Mouse (Mus musculus) mature B cell (primary cell): Measurements from ENCODE around the gene Ptpro.

ENCODE experiments used
- in situ Hi-C: fragments of 300-500 bp; cut with MboI; formaldehyde crosslinking; loops from 2 replicates; pipeline ENCODE4 v1.14.3; 2019

The Ptpro gene

DNA sequence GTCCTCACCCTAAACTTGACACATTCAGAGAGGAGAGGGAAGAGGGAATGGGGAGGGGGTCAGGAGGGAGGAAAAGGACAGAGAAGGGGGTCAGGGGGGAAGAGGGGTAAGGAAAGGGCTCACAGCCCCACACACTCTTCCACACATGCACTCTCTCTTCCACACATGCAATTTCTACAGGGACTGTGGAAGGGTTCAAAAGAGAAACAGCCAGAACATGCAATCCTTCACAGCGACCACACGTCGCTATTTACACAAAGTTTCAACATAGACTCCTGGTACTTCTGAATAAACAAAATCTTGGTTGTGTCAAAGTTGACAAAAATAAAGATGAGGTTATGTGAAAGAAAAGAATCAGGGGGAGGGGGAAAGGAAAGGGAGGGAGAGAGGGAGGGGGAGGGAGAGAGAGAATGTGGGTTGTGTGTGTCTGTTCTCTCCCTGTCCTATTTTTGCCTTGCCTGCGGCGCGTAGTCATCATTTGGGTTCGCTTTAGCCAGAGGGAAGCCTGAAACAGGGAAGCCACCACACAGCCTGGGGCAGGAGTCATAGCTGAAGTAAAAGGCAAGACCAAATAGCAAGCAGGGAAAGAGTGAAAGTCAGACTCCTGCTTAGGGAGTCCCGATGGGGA is 245.2 kb downstream of the Ptpro start:
- in situ Hi-C loops: no loop called here

DNA sequence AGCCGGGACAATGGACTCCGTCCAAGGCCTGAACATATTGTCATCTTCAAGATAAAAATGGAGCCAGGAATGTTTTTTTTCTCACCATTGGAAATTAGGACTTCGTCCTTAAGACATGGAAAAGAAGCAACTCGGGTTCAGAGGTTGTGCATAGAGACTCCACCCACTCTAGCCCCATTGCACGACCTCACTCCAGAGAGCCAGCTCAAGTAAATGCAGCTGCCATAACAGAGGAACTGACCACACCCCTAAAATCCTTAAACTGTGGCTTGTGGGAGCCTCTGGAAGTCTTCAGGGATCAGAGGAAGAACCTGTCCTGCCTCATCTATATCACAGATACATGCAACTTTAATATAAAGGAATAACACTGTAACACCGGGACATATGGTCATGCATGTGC is 246.7 kb downstream of the Ptpro start:
- in situ Hi-C loops: no loop called here

GRCm38 (mm10) chr6:137503009-137503408 is 250.9 kb downstream of the Ptpro start:
- in situ Hi-C loops: no loop called here

- in situ Hi-C loops: no loop called here
These were observed 251.3 kb downstream of the Ptpro start for GRCm38 (mm10) chr6:137503462-137503861.

DNA sequence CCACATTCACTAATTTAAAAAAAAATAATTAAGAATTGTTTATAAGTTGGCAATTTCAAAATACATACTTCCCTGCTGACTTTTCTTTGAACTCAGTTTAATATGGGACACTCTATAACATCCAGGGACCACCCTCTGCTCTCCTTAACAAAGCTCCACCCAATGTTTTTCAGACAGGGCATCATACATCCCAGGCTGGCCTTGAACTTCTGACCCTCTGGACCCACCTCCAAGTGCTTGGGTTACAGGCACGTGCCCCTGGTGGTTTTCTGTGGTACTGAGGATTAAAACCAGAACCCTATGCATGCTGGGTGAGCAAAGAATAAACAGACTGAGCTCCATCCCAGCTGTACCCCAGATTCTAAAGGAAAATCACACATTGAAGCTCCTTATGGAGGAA is 251.9 kb downstream of the Ptpro start:
- in situ Hi-C loops: no loop called here

- in situ Hi-C loops: no loop called here
These were observed 253.6 kb downstream of the Ptpro start for GRCm38 (mm10) chr6:137505555-137506227.

- in situ Hi-C loops: no loop called here
These were observed 254.4 kb downstream of the Ptpro start for GRCm38 (mm10) chr6:137506563-137506962.

DNA sequence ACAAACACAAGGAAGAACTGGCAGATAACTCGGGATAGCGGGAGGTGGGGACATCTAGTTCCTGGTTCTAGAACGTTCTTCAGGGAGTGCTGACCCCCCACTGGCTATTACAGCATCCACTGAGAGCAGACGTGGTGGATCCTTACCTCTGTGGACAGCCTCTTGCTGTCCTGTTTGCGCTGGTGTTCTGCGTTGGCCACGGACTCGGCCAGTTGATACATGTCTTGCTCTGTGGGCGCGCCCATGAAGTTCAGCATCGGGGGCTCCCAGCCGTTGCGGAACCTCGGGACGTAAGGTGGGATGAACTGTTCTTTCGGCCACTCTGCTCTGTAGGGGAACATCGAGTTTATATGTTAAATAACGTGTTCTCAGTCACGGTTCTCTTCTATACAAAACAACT is 256.8 kb downstream of the Ptpro start:
- in situ Hi-C loops: no loop called here

DNA sequence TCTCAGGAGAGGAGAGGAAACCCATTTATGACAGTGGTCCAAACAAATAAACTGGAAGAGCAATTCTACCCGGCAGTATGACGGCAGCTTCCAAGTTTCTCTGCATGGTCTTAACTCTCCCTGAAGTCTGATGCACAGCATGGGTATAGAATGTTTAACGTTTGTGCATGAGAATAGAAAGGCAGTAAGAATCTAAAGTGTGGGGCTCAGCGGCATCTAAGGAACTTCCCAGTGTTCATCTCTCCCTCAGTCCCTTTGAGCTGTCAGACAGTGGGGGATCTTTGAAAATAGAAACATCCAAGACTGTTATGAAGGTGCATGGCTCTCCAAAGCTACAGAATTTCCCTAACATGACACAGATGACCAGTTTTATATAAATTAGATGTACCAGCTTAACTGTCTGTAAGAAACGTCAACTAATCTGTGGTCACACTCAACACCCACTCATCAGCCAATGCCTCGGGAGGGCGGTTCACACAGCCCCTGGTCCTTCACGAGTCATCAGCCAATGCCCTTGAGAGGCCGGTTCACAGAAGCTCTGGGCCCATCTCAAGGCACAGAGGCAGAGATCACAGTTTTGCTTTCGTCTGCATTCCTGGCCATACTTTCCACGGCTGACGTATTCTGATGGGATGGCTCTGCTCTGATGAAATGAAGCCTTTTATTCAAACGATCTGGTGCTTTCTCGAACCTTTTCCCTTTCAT is 257.4 kb downstream of the Ptpro start:
- in situ Hi-C loops: no loop called here

DNA sequence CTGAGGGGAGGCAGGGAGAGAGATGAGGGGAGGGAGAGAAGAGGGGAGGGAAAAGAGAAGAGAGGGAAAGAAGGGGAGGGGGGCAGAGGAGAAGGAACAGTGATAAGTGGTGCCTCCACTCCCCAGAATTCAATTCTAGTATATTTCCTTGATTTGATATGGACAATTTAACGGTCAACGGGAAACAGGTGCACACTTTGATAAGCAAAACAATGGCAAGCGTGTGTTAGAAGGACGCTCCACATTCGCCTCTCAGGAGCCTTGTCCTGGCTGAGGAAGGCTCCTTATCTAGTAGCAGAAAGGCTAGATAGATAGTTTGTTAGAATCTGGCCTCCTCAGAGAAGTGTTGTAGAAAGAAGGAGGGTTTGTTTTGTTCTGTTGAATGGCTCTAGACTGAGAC is 260.6 kb downstream of the Ptpro start:
- in situ Hi-C loops: no loop called here
